In genomic region chr2:46394161-46394560, GRCm38 (mm10) we compare ENCODE assay signal across 17 mouse cellular contexts.
DNase-seq lines count a peak whose midpoint lies in the region; ATAC-seq lines count a peak whose summit lies in the region.
"Had no signal": no experiment of that assay in that cellular context is flagged by ENCODE, and none has a peak within 500 bp of the region (broad histone marks: within the 10 kb centered on the region; RNA-seq: fewer than 3 reads in every experiment).

No protein-coding gene starts in this region.

- DNase-seq in heart, adult 11 months: peak; percentile 46
- DNase-seq in heart, postnatal 10 days: no peak
- DNase-seq in MN1 (ENCODE audit: low spot score) (peak; percentile 76), adipocyte (ENCODE audit: low spot score) (peak; percentile 41)
- DNase-seq in layer of hippocampus, adult 9-10 months (ENCODE audit: low spot score): peak; percentile 52
- no peak for DNase-seq in adrenal gland, postnatal 14 days
- DNase-seq in frontal cortex, postnatal 25 days (ENCODE audit: low spot score in 2 of 2): no peak
- DNase-seq: gastrocnemius, adult 2 months; kidney, postnatal 4 days; liver, embryonic 13.5 days; lung, postnatal 4 days; right cerebral cortex, adult 18-20 months; thymus, adult 18-20 months had no signal

- intact Hi-C loops in heart, postnatal 10 days (cut with DNase I): no loop called here

- ATAC-seq in activated CD4-positive, CD25-positive, alpha-beta regulatory T cell, adult 4 months: no peak
- ATAC-seq: CD4-positive, CD25-positive, alpha-beta regulatory T cell, adult 4 months; forebrain, embryonic 16.5 days; intestine, embryonic 16.5 days had no signal

Comparison
In these comparisons a context has a peak if more than half of its experiments do, and no peak if none do; other contexts are left out.
1. DNase-seq: peak in heart, adult 11 months (single experiment), MN1 (single experiment), adipocyte (single experiment) and layer of hippocampus, adult 9-10 months (single experiment); none in heart, postnatal 10 days (0 of 2), adrenal gland, postnatal 14 days (single experiment) and frontal cortex, postnatal 25 days (0 of 2).